Mouse (Mus musculus): ENCODE measurements at regions not wholly inside any gene's neighbourhood (a gene's known extent, or its start where the extent isn't known, plus 50 kb on each side); places are given as distances from the start of the nearest gene placed in this dataset.

GRCm38 (mm10) chr9:113441770-113442411, 266.2 kb downstream of the Pdcd6ip start:
- no peaks in the 10 kb centered on the region for H3K9me3 ChIP-seq (replicated peaks; ENCODE audit: control insufficient read depth, low read length, poor library complexity, severe bottlenecking)
- no peaks in the 10 kb centered on the region for H3K27me3 ChIP-seq (ENCODE audit: control insufficient read depth, insufficient read depth, low read depth, low read length)
- WGBS = 6% methylated on average over 20 of the region's 21 CpGs
- no peak overlapping the region; the same call in 1 of the 2 replicates for H3K9ac ChIP-seq (ENCODE audit: low read depth, low read length)
- H3K36me3 ChIP-seq (ENCODE audit: control insufficient read depth, insufficient read depth, low read length) = no peaks in the 10 kb centered on the region
- H3K27ac ChIP-seq (ENCODE audit: low read length) = no peak overlapping the region
- H3K4me1 ChIP-seq (ENCODE audit: control insufficient read depth, insufficient read depth, low read length) = peaks cover 3% of the 10 kb centered on the region; the same call in 1 of the 2 replicates
- no peak; the same call in 1 of the 2 replicates for ATAC-seq
- no peak overlapping the region; the same call in 1 of the 2 replicates for H3K4me3 ChIP-seq (ENCODE audit: low read depth, low read length)
- H3K4me2 ChIP-seq (ENCODE audit: low read length) = peak overlapping the region; percentile 49

- ATAC-seq = no peak
- Histone ChIP-seq H3K4me1 (ENCODE audit: control insufficient read depth, insufficient read depth, low read length) (peaks cover 3% of the 10 kb centered on the region; the same call in 1 of the 2 replicates), H3K9me3 (replicated peaks; ENCODE audit: control insufficient read depth, low read length, poor library complexity, severe bottlenecking) (no peaks in the 10 kb centered on the region), H3K27ac (ENCODE audit: low read length) (0 out of 2 replicates have a peak overlapping the region, but pooled peaks have one; percentile 3), H3K36me3 (ENCODE audit: control insufficient read depth, insufficient read depth, low read length) (no peaks in the 10 kb centered on the region), H3K4me2 (ENCODE audit: low read length) (no peak overlapping the region), H3K27me3 (ENCODE audit: control insufficient read depth, insufficient read depth, low read depth, low read length) (no peaks in the 10 kb centered on the region), H3K9ac (ENCODE audit: low read depth, low read length) (no peak overlapping the region), H3K4me3 (ENCODE audit: low read depth, low read length) (no peak overlapping the region)
- 60% methylated on average over 7 of the region's 7 CpGs for WGBS
Observed at GRCm38 (mm10) chr9:113438394-113438793, 269.7 kb downstream of the Pdcd6ip start.

- no peaks in the 10 kb centered on the region for H3K27me3 ChIP-seq (ENCODE audit: control insufficient read depth, insufficient read depth, low read depth, low read length)
- no peaks in the 10 kb centered on the region for H3K36me3 ChIP-seq (ENCODE audit: control insufficient read depth, insufficient read depth, low read length)
- no peak for ATAC-seq
- H3K4me2 ChIP-seq (ENCODE audit: low read length) = no peak overlapping the region
- H3K4me3 ChIP-seq (ENCODE audit: low read depth, low read length) = no peak overlapping the region
- peaks cover 3% of the 10 kb centered on the region; the same call in 1 of the 2 replicates for H3K4me1 ChIP-seq (ENCODE audit: control insufficient read depth, insufficient read depth, low read length)
- H3K27ac ChIP-seq (ENCODE audit: low read length) = no peak overlapping the region
- no peaks in the 10 kb centered on the region for H3K9me3 ChIP-seq (replicated peaks; ENCODE audit: control insufficient read depth, low read length, poor library complexity, severe bottlenecking)
- no peak overlapping the region for H3K9ac ChIP-seq (ENCODE audit: low read depth, low read length)
Observed at GRCm38 (mm10) chr9:113435921-113436320, 272.1 kb downstream of the Pdcd6ip start.

GRCm38 (mm10) chr9:113433424-113433823, 274.6 kb downstream of the Pdcd6ip start:
- Histone ChIP-seq H3K4me3 (ENCODE audit: low read depth, low read length) (no peak overlapping the region), H3K27me3 (ENCODE audit: control insufficient read depth, insufficient read depth, low read depth, low read length) (no peaks in the 10 kb centered on the region), H3K9ac (ENCODE audit: low read depth, low read length) (no peak overlapping the region), H3K4me1 (ENCODE audit: control insufficient read depth, insufficient read depth, low read length) (peaks cover 2% of the 10 kb centered on the region; the same call in 1 of the 2 replicates), H3K36me3 (ENCODE audit: control insufficient read depth, insufficient read depth, low read length) (no peaks in the 10 kb centered on the region), H3K27ac (ENCODE audit: low read length) (no peak overlapping the region), H3K9me3 (replicated peaks; ENCODE audit: control insufficient read depth, low read length, poor library complexity, severe bottlenecking) (no peaks in the 10 kb centered on the region), H3K4me2 (ENCODE audit: low read length) (no peak overlapping the region)
- WGBS = 79% methylated on average over 4 of the region's 4 CpGs
- no peak for ATAC-seq

- H3K36me3 ChIP-seq (ENCODE audit: control insufficient read depth, insufficient read depth, low read length) = no peaks in the 10 kb centered on the region
- WGBS = 85% methylated on average over 9 of the region's 9 CpGs
Observed at GRCm38 (mm10) chr9:113432601-113433179, 275.4 kb downstream of the Pdcd6ip start.

GRCm38 (mm10) chr9:113430411-113430810, 277.6 kb downstream of the Pdcd6ip start:
- ATAC-seq = no peak
- Histone ChIP-seq H3K4me2 (ENCODE audit: low read length) (no peak overlapping the region), H3K36me3 (ENCODE audit: control insufficient read depth, insufficient read depth, low read length) (no peaks in the 10 kb centered on the region), H3K4me3 (ENCODE audit: low read depth, low read length) (no peak overlapping the region), H3K4me1 (ENCODE audit: control insufficient read depth, insufficient read depth, low read length) (no peaks in the 10 kb centered on the region), H3K9me3 (replicated peaks; ENCODE audit: control insufficient read depth, low read length, poor library complexity, severe bottlenecking) (no peaks in the 10 kb centered on the region), H3K9ac (ENCODE audit: low read depth, low read length) (no peak overlapping the region), H3K27me3 (ENCODE audit: control insufficient read depth, insufficient read depth, low read depth, low read length) (no peaks in the 10 kb centered on the region), H3K27ac (ENCODE audit: low read length) (no peak overlapping the region)
- whole genome bisulfite sequencing = 91% methylated on average over 4 of the region's 4 CpGs

More at GRCm38 (mm10) chr9:113432601-113433179, 275.4 kb downstream of the Pdcd6ip start:
- Histone ChIP-seq H3K4me2 (ENCODE audit: low read length) (no peak overlapping the region), H3K4me1 (ENCODE audit: control insufficient read depth, insufficient read depth, low read length) (no peaks in the 10 kb centered on the region), H3K9me3 (replicated peaks; ENCODE audit: control insufficient read depth, low read length, poor library complexity, severe bottlenecking) (no peaks in the 10 kb centered on the region), H3K27me3 (ENCODE audit: control insufficient read depth, insufficient read depth, low read depth, low read length) (no peaks in the 10 kb centered on the region), H3K4me3 (ENCODE audit: low read depth, low read length) (no peak overlapping the region), H3K9ac (ENCODE audit: low read depth, low read length) (no peak overlapping the region), H3K27ac (ENCODE audit: low read length) (no peak overlapping the region)
- ATAC-seq = no peak

- Histone ChIP-seq H3K9ac (ENCODE audit: low read depth, low read length) (no peak overlapping the region), H3K27ac (ENCODE audit: low read length) (no peak overlapping the region), H3K27me3 (ENCODE audit: control insufficient read depth, insufficient read depth, low read depth, low read length) (no peaks in the 10 kb centered on the region), H3K4me1 (ENCODE audit: control insufficient read depth, insufficient read depth, low read length) (no peaks in the 10 kb centered on the region), H3K4me3 (ENCODE audit: low read depth, low read length) (no peak overlapping the region), H3K36me3 (ENCODE audit: control insufficient read depth, insufficient read depth, low read length) (no peaks in the 10 kb centered on the region), H3K4me2 (ENCODE audit: low read length) (no peak overlapping the region), H3K9me3 (replicated peaks; ENCODE audit: control insufficient read depth, low read length, poor library complexity, severe bottlenecking) (no peaks in the 10 kb centered on the region)
- no peak for ATAC-seq
- WGBS = 87% methylated on average over 4 of the region's 4 CpGs
Observed at GRCm38 (mm10) chr9:113427281-113427680, 280.8 kb downstream of the Pdcd6ip start.

- H3K4me3 ChIP-seq (ENCODE audit: low read depth, low read length) = no peak overlapping the region
- H3K27ac ChIP-seq (ENCODE audit: low read length) = no peak overlapping the region
- H3K27me3 ChIP-seq (ENCODE audit: control insufficient read depth, insufficient read depth, low read depth, low read length) = no peaks in the 10 kb centered on the region
- 96% methylated on average over 15 of the region's 15 CpGs for WGBS
- H3K36me3 ChIP-seq (ENCODE audit: control insufficient read depth, insufficient read depth, low read length) = no peaks in the 10 kb centered on the region
- H3K4me1 ChIP-seq (ENCODE audit: control insufficient read depth, insufficient read depth, low read length) = no peaks in the 10 kb centered on the region
- no peak overlapping the region for H3K4me2 ChIP-seq (ENCODE audit: low read length)
- no peak for ATAC-seq
- no peak overlapping the region for H3K9ac ChIP-seq (ENCODE audit: low read depth, low read length)
- no peaks in the 10 kb centered on the region for H3K9me3 ChIP-seq (replicated peaks; ENCODE audit: control insufficient read depth, low read length, poor library complexity, severe bottlenecking)
Observed at GRCm38 (mm10) chr9:113426324-113426723, 281.7 kb downstream of the Pdcd6ip start.

GRCm38 (mm10) chr9:113421645-113422044, 286.4 kb downstream of the Pdcd6ip start:
- no peaks in the 10 kb centered on the region for H3K27me3 ChIP-seq (ENCODE audit: control insufficient read depth, insufficient read depth, low read depth, low read length)
- no peaks in the 10 kb centered on the region for H3K36me3 ChIP-seq (ENCODE audit: control insufficient read depth, insufficient read depth, low read length)
- no peaks in the 10 kb centered on the region for H3K9me3 ChIP-seq (replicated peaks; ENCODE audit: control insufficient read depth, low read length, poor library complexity, severe bottlenecking)
- no peak overlapping the region for H3K27ac ChIP-seq (ENCODE audit: low read length)
- H3K9ac ChIP-seq (ENCODE audit: low read depth, low read length) = no peak overlapping the region
- no peaks in the 10 kb centered on the region for H3K4me1 ChIP-seq (ENCODE audit: control insufficient read depth, insufficient read depth, low read length)
- H3K4me2 ChIP-seq (ENCODE audit: low read length) = no peak overlapping the region
- no peak overlapping the region for H3K4me3 ChIP-seq (ENCODE audit: low read depth, low read length)
- ATAC-seq = no peak

Measured in midbrain, embryonic 16.5 days (tissue).